Mouse (Mus musculus) CH12.LX (cell line): ENCODE results near the gene Fstl4.

Source experiments
- CTCF ChIP-seq, 2 experiments: IDR thresholded peaks in 1 of 2; conservative IDR thresholded peaks in 1 of 2; 2 replicates each; pipeline ENCODE4 v1.5.1; 2011 to 2012; ENCODE audit warnings: low read depth in 2 of 2, low read length in 2 of 2, improper control_type of control experiment in 1 of 2, inconsistent platforms in 1 of 2, mild to moderate bottlenecking in 1 of 2, moderate library complexity in 1 of 2
- EP300 ChIP-seq: IDR thresholded peaks from 2 replicates; pipeline ENCODE4 v1.6.1; 2011; ENCODE audit warnings: low read length, improper control_type of control experiment
- ETS1 ChIP-seq: conservative IDR thresholded peaks from 2 replicates; pipeline ENCODE4 v1.6.1; 2012; ENCODE audit warnings: low read depth, mild to moderate bottlenecking, inconsistent platforms, low read length, improper control_type of control experiment, moderate library complexity
- GABPA ChIP-seq: IDR thresholded peaks from 2 replicates; pipeline ENCODE4 v1.6.1; 2012; ENCODE audit warnings: low read depth, low read length, improper control_type of control experiment, inconsistent platforms; ENCODE audit not compliant: insufficient replicate concordance
- HCFC1 ChIP-seq: IDR thresholded peaks from 2 replicates; pipeline ENCODE4 v1.6.1; 2012; ENCODE audit warnings: low read depth, mild to moderate bottlenecking, inconsistent platforms, low read length, improper control_type of control experiment
- POLR2A ChIP-seq: IDR thresholded peaks from 2 replicates; pipeline ENCODE4 v1.6.1; 2011; ENCODE audit warnings: low read depth, mild to moderate bottlenecking, improper control_type of control experiment, low read length
- SMC3 ChIP-seq: IDR thresholded peaks from 2 replicates; pipeline ENCODE4 v1.6.1; 2011; ENCODE audit warnings: low read depth, low read length, improper control_type of control experiment
- USF1 ChIP-seq: IDR thresholded peaks from 2 replicates; pipeline ENCODE4 v1.6.1; 2014; ENCODE audit warnings: low read depth, mild to moderate bottlenecking, inconsistent platforms, low read length, improper control_type of control experiment

DNA sequence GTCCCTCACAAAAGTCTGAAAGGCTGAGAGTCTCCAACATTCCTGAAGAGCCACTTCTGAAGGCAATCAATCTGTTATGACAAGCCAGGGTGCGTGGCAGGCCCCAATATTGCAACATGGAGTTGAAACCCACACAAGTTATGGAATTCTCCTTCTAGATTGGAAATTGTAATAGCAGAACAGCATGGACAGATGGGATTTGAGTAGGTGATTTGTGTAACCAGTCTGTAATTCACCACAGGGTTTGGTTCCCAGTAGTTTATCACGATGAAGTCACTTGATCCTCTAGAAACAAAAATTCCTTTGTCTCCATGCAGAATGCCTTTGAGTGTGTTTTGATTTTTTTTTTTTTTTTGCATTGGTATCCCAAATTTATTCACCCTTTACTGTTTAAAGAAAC, 159.8 kb downstream of the Fstl4 start:
- TF ChIP-seq ETS1 (no peak), POLR2A (no peak), CTCF (conservative IDR thresholded peaks at IDR 0.05 in 1 of 2, IDR thresholded peaks at IDR 0.05 in 1 of 2; ENCODE audit: low read depth in 2 of 2, low read length in 2 of 2) (no peak), EP300 (no peak), GABPA (no peak), SMC3 (no peak), HCFC1 (no peak), USF1 (no peak)
